Mouse (Mus musculus) olfactory bulb, adult 2 months (tissue): Measurements from ENCODE around the gene Tnfaip8l2.

ENCODE experiments used
- CTCF ChIP-seq: fragments of 200-500 bp; IDR thresholded peaks from 2 replicates; pipeline ENCODE4 v1.5.1; 2012; ENCODE audit warnings: low read depth, mild to moderate bottlenecking, low read length, moderate library complexity; ENCODE audit not compliant: insufficient read depth
- POLR2A ChIP-seq: fragments of 200-500 bp; IDR thresholded peaks from 2 replicates; pipeline ENCODE4 v1.6.1; 2012; ENCODE audit warnings: mild to moderate bottlenecking, low read depth, low read length, moderate library complexity; ENCODE audit not compliant: insufficient read depth

DNA sequence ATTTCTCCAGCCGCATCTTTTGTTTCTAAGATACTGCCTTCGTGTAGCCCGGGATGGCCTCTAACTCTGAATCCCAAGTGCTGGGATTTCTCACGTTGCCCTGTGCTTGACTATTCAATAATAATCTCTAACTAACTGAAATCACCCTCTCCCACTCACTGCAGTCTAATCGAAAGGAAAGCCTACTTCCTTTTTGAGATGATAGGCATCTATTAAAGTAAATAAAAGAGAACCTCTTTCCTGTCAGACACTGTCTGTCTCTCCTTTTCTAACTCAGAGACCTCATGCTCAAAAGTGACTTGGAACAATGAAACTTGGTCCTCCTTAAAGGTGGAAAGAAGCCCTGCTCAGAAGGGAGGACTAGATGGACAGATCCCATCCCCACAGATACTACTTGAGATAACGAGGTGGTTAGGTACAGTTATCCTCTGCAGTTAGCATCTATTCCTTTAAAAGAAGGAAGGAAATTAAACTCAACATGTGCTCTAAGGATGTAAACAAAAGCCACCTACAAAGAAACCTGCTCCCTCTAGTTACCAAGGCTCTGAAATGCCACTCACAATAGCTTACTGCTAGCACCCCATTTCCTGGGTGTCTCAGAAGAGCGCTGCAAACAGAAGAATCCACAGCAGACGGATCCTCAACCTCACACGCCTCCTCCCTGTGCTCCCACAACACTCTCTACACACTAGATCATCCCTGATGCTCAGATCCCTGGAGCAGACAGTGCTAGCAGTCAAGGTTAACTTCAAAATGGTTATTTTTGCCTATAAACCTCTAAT lies 42.8 kb upstream of the Tnfaip8l2 start:
- no peak for TF ChIP-seq CTCF
- no peak for TF ChIP-seq POLR2A
